Mouse (Mus musculus) kidney, postnatal 0 days (tissue): ENCODE results near the gene Lsm3. TPM values are rescaled to one million over a fixed set of nuclear protein-coding genes. Genes with fewer than 3 reads are reported as not detected.

Experiments used
- ATAC-seq: fragments of 200-750 bp; cut with Nextera tagmentation; replicated peaks from 2 replicates; pipeline ENCODE4 v1.8.0; 2017; ENCODE audit warnings: low read depth, moderate number of reproducible peaks, moderate TSS enrichment, moderate library complexity; ENCODE audit not compliant: low FRiP score
- DNase-seq: peaks from one replicate; pipeline ENCODE4 v3.0.0-alpha.2; 2016; ENCODE audit warnings: low spot score
- H3K27ac ChIP-seq: fragments of 300-500 bp; sonication (generic); 2 replicates; pipeline ENCODE4 v1.5.1; 2014; ENCODE audit warnings: mild to moderate bottlenecking
- H3K27me3 ChIP-seq: fragments of 300-500 bp; sonication (generic); 2 replicates; pipeline ENCODE4 v1.6.1; 2014; ENCODE audit warnings: low read length, mixed read lengths; ENCODE audit not compliant: insufficient read depth
- H3K36me3 ChIP-seq: fragments of 300-500 bp; sonication (generic); 2 replicates; pipeline ENCODE4 v1.6.1; 2014; ENCODE audit warnings: low read length, mixed read lengths; ENCODE audit not compliant: insufficient read depth
- H3K4me1 ChIP-seq: fragments of 300-500 bp; sonication (generic); replicated peaks from 2 replicates; pipeline ENCODE4 v1.6.1; 2014; ENCODE audit warnings: antibody characterized with exemption, low read length, mixed read lengths; ENCODE audit not compliant: insufficient read depth
- H3K4me2 ChIP-seq: fragments of 300-500 bp; sonication (generic); 2 replicates; pipeline ENCODE4 v1.6.1; 2014; ENCODE audit warnings: mild to moderate bottlenecking, low read length, moderate library complexity, mixed read lengths
- H3K4me3 ChIP-seq: fragments of 300-500 bp; sonication (generic); replicated peaks from 2 replicates; pipeline ENCODE4 v1.5.1; 2014; ENCODE audit warnings: low read depth, low read length
- H3K9ac ChIP-seq: fragments of 300-500 bp; sonication (generic); 2 replicates; pipeline ENCODE4 v1.6.1; 2014; ENCODE audit warnings: low read depth, low read length
- H3K9me3 ChIP-seq: fragments of 300-500 bp; sonication (generic); replicated peaks from 2 replicates; pipeline ENCODE4 v1.6.1; 2016; ENCODE audit warnings: low read length, inconsistent platforms, mixed read lengths
- CTCF ChIP-seq: IDR thresholded peaks from 2 replicates; pipeline ENCODE4 v1.5.1; 2016; ENCODE audit warnings: antibody characterized with exemption, low read depth, mild to moderate bottlenecking, moderate library complexity
- WGBS: fragments of 180-500 bp; shearing (Covaris S2); extraction: QIAGEN DNeasy Blood & Tissue Kit; methylation state at CpG from one replicate; pipeline ENCODE4 v1.1.7; 2014; 5-methylcytosine and 5-hydroxymethylcytosine counted together
- polyA plus RNA-seq: library from polyadenylated mRNA; unstranded; fragments of >200 nt; fragmentation: Nextera tagmentation; extraction: Ambion mirVana; gene quantifications from 2 replicates; pipeline ENCODE4 v1.2.1, GENCODE M21; 2015

Gene Lsm3
- polyA plus RNA-seq, 1 experiment from 2014 or later = 222 TPM

GRCm38 (mm10) chr6:91546241-91546884 lies 30.6 kb downstream of the Lsm3 start:
- no peaks in the 10 kb centered on the region for H3K4me1 ChIP-seq
- H3K9ac ChIP-seq = no peak overlapping the region
- no peaks in the 10 kb centered on the region for H3K36me3 ChIP-seq
- 18% methylated on average over 9 of the region's 9 CpGs for WGBS
- H3K27me3 ChIP-seq = no peaks in the 10 kb centered on the region
- ATAC-seq (no peak), DNase-seq (peak; percentile 54)
- H3K27ac ChIP-seq = no peak overlapping the region
- H3K9me3 ChIP-seq = no peaks in the 10 kb centered on the region
- no peak overlapping the region for H3K4me2 ChIP-seq
- H3K4me3 ChIP-seq = no peak overlapping the region
- TF ChIP-seq CTCF = no peak

DNA sequence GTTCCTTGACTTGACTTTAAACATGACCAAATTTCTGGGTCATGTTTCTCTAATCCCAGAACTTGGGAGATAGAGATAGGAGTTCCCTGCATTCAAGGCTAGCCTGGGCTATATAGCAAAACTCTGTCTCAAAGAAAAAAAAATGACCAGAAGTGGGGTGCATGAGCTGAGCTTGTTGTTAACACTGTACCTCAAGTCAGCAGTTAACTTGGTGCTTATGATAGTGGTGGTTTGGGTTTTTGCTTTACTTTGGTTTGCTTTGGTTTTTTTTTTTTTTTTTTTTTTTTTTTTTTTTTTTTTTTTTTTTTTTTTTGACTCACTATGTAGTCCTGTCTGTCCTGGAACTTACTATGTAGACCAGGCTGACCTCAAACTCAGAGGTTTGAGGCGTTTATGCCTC lies 31.6 kb downstream of the Lsm3 start:
- no peak for ATAC-seq
- H3K27me3 ChIP-seq = no peaks in the 10 kb centered on the region
- no peaks in the 10 kb centered on the region for H3K36me3 ChIP-seq
- no peaks in the 10 kb centered on the region for H3K9me3 ChIP-seq
- H3K9ac ChIP-seq = no peak overlapping the region
- H3K4me2 ChIP-seq = no peak overlapping the region
- no peak overlapping the region for H3K27ac ChIP-seq
- WGBS = 71% methylated on average over 1 of the region's 1 CpGs
- H3K4me3 ChIP-seq = no peak overlapping the region
- DNase-seq = no peak
- H3K4me1 ChIP-seq = no peaks in the 10 kb centered on the region
- TF ChIP-seq CTCF = no peak

DNA sequence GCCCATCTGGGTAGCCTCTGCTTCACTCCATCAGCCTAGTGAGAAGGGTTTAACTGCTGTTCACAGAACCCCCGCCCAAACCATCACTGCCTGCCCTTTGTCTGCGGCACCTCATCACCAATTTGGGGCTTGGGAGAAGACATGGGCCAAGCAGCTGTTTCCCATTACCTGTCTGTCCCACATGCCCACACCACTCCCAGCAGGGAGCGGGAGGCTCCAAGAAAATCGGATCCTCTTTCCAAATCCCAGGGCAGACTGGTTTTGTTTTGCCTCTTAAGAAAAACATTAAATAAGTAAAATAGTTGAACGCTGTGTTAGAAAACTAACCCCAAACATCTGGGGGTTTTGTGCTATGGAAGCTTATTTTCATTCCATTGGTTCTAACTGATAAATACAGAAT lies 33.9 kb downstream of the Lsm3 start:
- 30% methylated on average over 5 of the region's 5 CpGs for WGBS
- Histone ChIP-seq H3K27me3 (no peaks in the 10 kb centered on the region), H3K27ac (peak overlapping the region; percentile 47; the same call in 1 of the 2 replicates), H3K4me3 (no peak overlapping the region), H3K36me3 (no peaks in the 10 kb centered on the region), H3K4me1 (no peaks in the 10 kb centered on the region), H3K9ac (no peak overlapping the region), H3K9me3 (no peaks in the 10 kb centered on the region), H3K4me2 (no peak overlapping the region)
- TF ChIP-seq CTCF = no peak
- peak; percentile 43 for ATAC-seq
- peak; percentile 59 for DNase-seq

DNA sequence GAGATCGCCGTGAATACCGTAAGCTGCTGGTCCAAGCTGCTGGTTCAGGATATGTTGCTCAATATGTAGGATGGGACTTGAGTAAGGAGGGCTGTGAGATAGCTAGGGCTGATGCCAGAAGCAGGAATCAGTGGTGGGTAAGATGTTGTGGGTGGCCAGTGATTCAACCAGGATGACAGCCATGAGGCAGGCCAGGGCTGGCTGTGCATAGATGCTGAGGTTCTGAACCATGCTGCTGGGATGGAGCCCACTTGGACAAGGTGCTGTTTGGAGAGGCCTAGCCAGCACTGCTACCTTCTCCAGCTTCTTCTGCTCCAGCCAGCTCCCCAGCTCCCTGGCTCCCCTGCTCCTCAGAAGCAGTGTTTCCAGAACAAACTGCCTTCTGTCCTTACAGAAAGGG lies 35.9 kb downstream of the Lsm3 start:
- Histone ChIP-seq H3K9me3 (no peaks in the 10 kb centered on the region), H3K4me2 (no peak overlapping the region), H3K27ac (no peak overlapping the region), H3K4me1 (no peaks in the 10 kb centered on the region), H3K9ac (no peak overlapping the region), H3K27me3 (no peaks in the 10 kb centered on the region), H3K4me3 (no peak overlapping the region), H3K36me3 (no peaks in the 10 kb centered on the region)
- no peak for ATAC-seq
- no peak for DNase-seq
- 95% methylated on average over 3 of the region's 3 CpGs for WGBS
- no peak for TF ChIP-seq CTCF

- no peak overlapping the region for H3K27ac ChIP-seq
- DNase-seq = peak; percentile 58
- H3K4me1 ChIP-seq = no peaks in the 10 kb centered on the region
- H3K4me3 ChIP-seq = no peak overlapping the region
- 16% methylated on average over 3 of the region's 3 CpGs for WGBS
- H3K9me3 ChIP-seq = no peaks in the 10 kb centered on the region
- no peak overlapping the region for H3K9ac ChIP-seq
- TF ChIP-seq CTCF = no peak
- H3K27me3 ChIP-seq = no peaks in the 10 kb centered on the region
- no peak for ATAC-seq
- no peak overlapping the region for H3K4me2 ChIP-seq
- no peaks in the 10 kb centered on the region for H3K36me3 ChIP-seq
These were observed 37.0 kb downstream of the Lsm3 start for GRCm38 (mm10) chr6:91552693-91553092.

- no peak overlapping the region for H3K4me3 ChIP-seq
- no peak for ATAC-seq
- DNase-seq = no peak
- H3K4me2 ChIP-seq = no peak overlapping the region
- no peaks in the 10 kb centered on the region for H3K36me3 ChIP-seq
- no peaks in the 10 kb centered on the region for H3K4me1 ChIP-seq
- WGBS = 55% methylated on average over 1 of the region's 1 CpGs
- no peaks in the 10 kb centered on the region for H3K27me3 ChIP-seq
- no peak for TF ChIP-seq CTCF
- no peak overlapping the region for H3K27ac ChIP-seq
- no peaks in the 10 kb centered on the region for H3K9me3 ChIP-seq
- no peak overlapping the region for H3K9ac ChIP-seq
These were observed 42.8 kb downstream of the Lsm3 start for GRCm38 (mm10) chr6:91558565-91558964.

GRCm38 (mm10) chr6:91559371-91559770 lies 43.6 kb downstream of the Lsm3 start:
- ATAC-seq (no peak), DNase-seq (no peak)
- no peak for TF ChIP-seq CTCF
- no peak overlapping the region for H3K4me2 ChIP-seq
- no peaks in the 10 kb centered on the region for H3K4me1 ChIP-seq
- no peak overlapping the region for H3K9ac ChIP-seq
- no peaks in the 10 kb centered on the region for H3K27me3 ChIP-seq
- no peak overlapping the region for H3K4me3 ChIP-seq
- no peaks in the 10 kb centered on the region for H3K36me3 ChIP-seq
- H3K9me3 ChIP-seq = no peaks in the 10 kb centered on the region
- WGBS = 72% methylated on average over 4 of the region's 4 CpGs
- H3K27ac ChIP-seq = no peak overlapping the region
